Mouse (Mus musculus): ENCODE data around the gene Trim63. TPM values are rescaled to one million over a fixed set of nuclear protein-coding genes. Genes with fewer than 3 reads are reported as not detected.

Gene Trim63
- polyA plus RNA-seq, 1 experiment from 2014 or later, result 0.23 TPM

DNA sequence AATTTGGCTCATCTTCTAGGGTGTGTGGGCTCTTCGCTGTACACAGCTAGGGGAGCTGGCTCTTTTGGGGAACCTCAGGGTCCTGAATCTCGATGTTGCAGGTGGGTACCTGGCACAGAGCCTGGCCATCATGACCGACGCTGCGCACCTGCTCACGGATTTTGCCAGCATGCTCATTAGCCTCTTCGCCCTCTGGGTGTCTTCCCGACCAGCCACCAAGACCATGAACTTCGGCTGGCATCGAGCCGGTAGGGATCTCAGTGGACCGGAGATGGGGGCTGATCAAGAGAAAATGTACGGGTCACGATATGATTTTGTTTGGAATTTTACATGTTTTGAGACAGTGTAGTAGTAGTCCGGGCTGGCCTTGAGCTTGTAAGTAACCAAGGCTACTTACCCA, 30.9 kb downstream of the Trim63 start:
- no peak overlapping the region for H3K4me2 ChIP-seq (replicated peaks)
- no peak overlapping the region for H3K9ac ChIP-seq
- H3K4me1 ChIP-seq (replicated peaks; ENCODE audit: control insufficient read depth, insufficient read depth, low read length), result peaks cover 7% of the 10 kb centered on the region; the same call in 1 of the 2 replicates
- no peak overlapping the region for H3K27ac ChIP-seq
- peaks cover 47% of the 10 kb centered on the region for H3K27me3 ChIP-seq (ENCODE audit: control insufficient read depth, insufficient read depth, low read length)
- H3K36me3 ChIP-seq (replicated peaks; ENCODE audit: control insufficient read depth, insufficient read depth), result no peaks in the 10 kb centered on the region
- H3K4me3 ChIP-seq (replicated peaks; ENCODE audit: low read length), result no peak overlapping the region
- WGBS, result 87% methylated on average over 15 of the region's 15 CpGs
- no peak for ATAC-seq (ENCODE audit: low FRiP score)
- DNase-seq (ENCODE audit: low spot score), result no peak
- no peaks in the 10 kb centered on the region for H3K9me3 ChIP-seq (ENCODE audit: control insufficient read depth, low read length)

DNA sequence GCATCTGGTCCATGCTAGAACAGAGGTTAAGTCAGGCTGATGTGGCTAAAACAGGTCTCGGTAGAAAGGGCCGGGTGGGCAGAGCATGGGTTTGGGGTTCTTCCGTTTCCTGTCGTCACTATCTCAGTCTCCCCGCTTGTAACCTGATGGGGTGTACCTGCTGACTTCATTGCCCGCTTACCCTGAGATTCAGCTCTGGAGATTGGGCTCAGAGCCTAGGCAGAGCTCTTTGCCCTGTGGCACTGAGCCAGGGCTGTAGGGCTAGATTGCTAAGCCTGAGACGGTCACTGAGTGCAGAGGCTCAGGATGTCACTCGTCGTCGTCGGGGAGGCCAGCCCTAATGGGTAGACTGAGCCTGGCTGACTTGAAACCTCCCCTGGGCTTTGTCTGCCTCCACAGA, 33.2 kb downstream of the Trim63 start:
- WGBS, result 73% methylated on average over 11 of the region's 11 CpGs
- H3K9me3 ChIP-seq (ENCODE audit: control insufficient read depth, low read length), result no peaks in the 10 kb centered on the region
- no peaks in the 10 kb centered on the region for H3K36me3 ChIP-seq (replicated peaks; ENCODE audit: control insufficient read depth, insufficient read depth)
- H3K4me2 ChIP-seq (replicated peaks), result no peak overlapping the region
- no peak overlapping the region for H3K4me3 ChIP-seq (replicated peaks; ENCODE audit: low read length)
- peaks cover 29% of the 10 kb centered on the region for H3K27me3 ChIP-seq (ENCODE audit: control insufficient read depth, insufficient read depth, low read length)
- ATAC-seq (ENCODE audit: low FRiP score) (no peak), DNase-seq (ENCODE audit: low spot score) (no peak)
- H3K27ac ChIP-seq, result no peak overlapping the region
- H3K9ac ChIP-seq, result no peak overlapping the region
- peaks cover 5% of the 10 kb centered on the region; the same call in 1 of the 2 replicates for H3K4me1 ChIP-seq (replicated peaks; ENCODE audit: control insufficient read depth, insufficient read depth, low read length)

DNA sequence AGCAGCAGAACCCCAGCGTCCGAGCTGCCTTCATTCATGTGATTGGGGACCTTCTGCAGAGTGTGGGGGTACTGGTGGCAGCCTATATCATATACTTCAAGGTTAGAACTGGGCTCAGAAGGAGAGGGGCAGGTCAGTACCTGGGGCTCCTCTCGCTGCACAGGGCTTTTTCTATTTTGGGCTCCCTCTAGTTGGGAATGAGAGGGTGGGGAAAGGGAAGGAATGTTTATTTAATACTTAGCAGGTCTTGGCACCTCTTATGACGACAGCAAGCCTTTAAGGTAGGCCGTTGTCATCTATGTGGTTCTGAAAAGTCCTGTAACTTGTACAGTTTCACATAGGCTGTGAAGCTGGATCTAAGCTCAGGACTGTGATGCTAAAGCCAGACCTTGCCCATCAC, 33.6 kb downstream of the Trim63 start:
- H3K27ac ChIP-seq, result no peak overlapping the region
- 83% methylated on average over 5 of the region's 5 CpGs for WGBS
- ATAC-seq (ENCODE audit: low FRiP score), result no peak

DNA sequence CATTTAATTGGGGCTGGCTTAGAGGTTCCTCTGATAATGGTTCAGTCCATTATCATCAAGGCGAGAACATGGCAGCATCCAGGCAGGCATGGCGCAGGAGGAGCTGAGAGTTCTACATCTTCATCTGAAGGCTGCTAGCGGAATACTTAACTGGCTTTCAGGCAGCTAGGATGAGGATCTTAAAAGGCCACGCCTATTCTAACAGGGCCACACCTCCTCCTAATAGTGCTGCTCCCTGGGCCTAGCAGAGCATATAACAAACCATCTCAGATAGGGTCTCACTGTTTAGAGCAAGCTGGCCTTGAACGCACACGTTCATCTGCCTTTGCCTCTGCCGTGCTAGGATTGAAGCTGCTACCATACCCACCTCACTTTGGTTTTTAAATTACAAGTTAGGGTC, 34.9 kb downstream of the Trim63 start:
- H3K4me1 ChIP-seq (replicated peaks; ENCODE audit: control insufficient read depth, insufficient read depth, low read length), result no peaks in the 10 kb centered on the region
- WGBS, result 90% methylated on average over 7 of the region's 7 CpGs
- H3K9me3 ChIP-seq (ENCODE audit: control insufficient read depth, low read length), result no peaks in the 10 kb centered on the region
- ATAC-seq (ENCODE audit: low FRiP score) (no peak), DNase-seq (ENCODE audit: low spot score) (no peak)
- H3K4me3 ChIP-seq (replicated peaks; ENCODE audit: low read length), result no peak overlapping the region
- peaks cover 12% of the 10 kb centered on the region for H3K27me3 ChIP-seq (ENCODE audit: control insufficient read depth, insufficient read depth, low read length)
- H3K4me2 ChIP-seq (replicated peaks), result no peak overlapping the region
- no peaks in the 10 kb centered on the region for H3K36me3 ChIP-seq (replicated peaks; ENCODE audit: control insufficient read depth, insufficient read depth)
- no peak overlapping the region for H3K27ac ChIP-seq
- no peak overlapping the region for H3K9ac ChIP-seq

More for the DNA sequence above, 33.6 kb downstream of the Trim63 start:
- Histone ChIP-seq H3K4me1 (replicated peaks; ENCODE audit: control insufficient read depth, insufficient read depth, low read length) (no peaks in the 10 kb centered on the region), H3K4me3 (replicated peaks; ENCODE audit: low read length) (no peak overlapping the region), H3K9me3 (ENCODE audit: control insufficient read depth, low read length) (no peaks in the 10 kb centered on the region), H3K27me3 (ENCODE audit: control insufficient read depth, insufficient read depth, low read length) (peaks cover 25% of the 10 kb centered on the region), H3K36me3 (replicated peaks; ENCODE audit: control insufficient read depth, insufficient read depth) (no peaks in the 10 kb centered on the region), H3K4me2 (replicated peaks) (no peak overlapping the region), H3K9ac (no peak overlapping the region)
- DNase-seq (ENCODE audit: low spot score), result no peak

DNA sequence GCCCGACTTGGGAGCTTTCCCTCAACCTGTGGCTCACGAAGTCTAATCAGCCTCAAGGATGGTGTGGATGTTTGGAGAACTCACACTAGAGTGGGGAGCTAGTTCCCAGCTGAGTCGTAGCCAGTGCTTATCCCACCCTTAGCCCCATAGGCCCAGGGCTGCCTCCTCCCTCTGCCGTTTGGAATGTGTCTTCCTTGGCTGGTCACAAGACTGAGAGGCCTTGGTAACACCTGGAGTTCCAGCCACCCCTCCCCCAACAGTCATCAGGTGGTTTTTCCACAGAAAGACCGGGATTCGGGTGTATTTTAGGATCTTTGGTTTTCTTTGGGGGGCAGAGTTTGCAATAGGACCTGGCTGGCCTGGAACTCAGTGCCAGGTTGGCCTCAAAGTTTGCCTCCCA, 35.7 kb downstream of the Trim63 start:
- Histone ChIP-seq H3K27ac (no peak overlapping the region), H3K36me3 (replicated peaks; ENCODE audit: control insufficient read depth, insufficient read depth) (no peaks in the 10 kb centered on the region), H3K27me3 (ENCODE audit: control insufficient read depth, insufficient read depth, low read length) (0 out of 2 replicates have a peak, but pooled peaks cover 5% of the 10 kb centered on the region), H3K9me3 (ENCODE audit: control insufficient read depth, low read length) (no peaks in the 10 kb centered on the region), H3K9ac (no peak overlapping the region), H3K4me3 (replicated peaks; ENCODE audit: low read length) (no peak overlapping the region), H3K4me2 (replicated peaks) (no peak overlapping the region), H3K4me1 (replicated peaks; ENCODE audit: control insufficient read depth, insufficient read depth, low read length) (no peaks in the 10 kb centered on the region)
- ATAC-seq (ENCODE audit: low FRiP score) (no peak), DNase-seq (ENCODE audit: low spot score) (no peak)
- WGBS, result 92% methylated on average over 6 of the region's 6 CpGs

DNA sequence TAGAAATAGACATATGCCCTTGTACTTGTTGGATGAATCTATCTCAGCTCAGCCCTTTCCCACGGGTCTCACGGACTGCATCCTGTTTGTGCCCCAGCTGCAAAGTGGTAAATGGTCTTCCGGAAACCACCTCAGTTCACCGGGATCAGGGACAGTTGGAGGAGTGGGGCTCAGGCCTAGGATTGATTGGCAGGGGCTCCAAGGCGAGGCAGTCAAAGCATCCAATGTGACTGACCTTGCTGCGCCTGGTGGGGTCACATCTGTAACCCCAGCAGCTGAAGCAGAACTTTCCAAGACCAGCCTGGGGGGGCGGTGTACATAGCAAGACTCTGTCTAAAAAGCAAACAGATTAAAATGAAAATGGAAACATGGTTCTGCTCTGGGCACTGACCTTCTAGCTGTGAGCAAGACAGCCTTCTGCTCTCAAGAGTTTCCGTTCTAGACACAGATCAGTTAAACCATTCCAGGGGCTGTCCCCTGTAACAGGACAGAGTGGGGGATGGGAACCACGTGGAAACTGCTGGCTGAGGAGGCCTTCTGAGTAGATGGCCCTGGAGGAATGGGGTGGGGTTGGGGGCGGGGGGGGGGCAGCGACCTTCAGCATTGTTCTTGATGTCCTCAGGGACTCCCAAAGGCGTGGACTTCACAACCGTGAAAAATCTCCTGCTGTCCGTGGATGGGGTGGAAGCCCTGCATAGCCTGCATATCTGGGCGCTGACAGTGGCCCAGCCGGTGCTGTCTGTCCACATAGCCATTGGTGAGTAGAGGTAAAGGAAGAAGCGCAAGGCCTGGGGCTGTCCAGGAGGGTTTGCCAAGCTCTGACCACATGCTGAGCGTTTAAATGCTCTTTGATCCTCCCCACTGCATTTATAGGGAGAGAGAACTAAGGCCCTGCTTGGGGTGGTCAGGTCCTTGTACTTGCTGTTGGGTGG, 36.7 kb downstream of the Trim63 start:
- H3K27ac ChIP-seq, result no peak overlapping the region
- H3K4me1 ChIP-seq (replicated peaks; ENCODE audit: control insufficient read depth, insufficient read depth, low read length), result no peaks in the 10 kb centered on the region
- H3K9me3 ChIP-seq (ENCODE audit: control insufficient read depth, low read length), result no peaks in the 10 kb centered on the region
- H3K27me3 ChIP-seq (ENCODE audit: control insufficient read depth, insufficient read depth, low read length), result 0 out of 2 replicates have a peak, but pooled peaks cover 4% of the 10 kb centered on the region
- no peaks in the 10 kb centered on the region for H3K36me3 ChIP-seq (replicated peaks; ENCODE audit: control insufficient read depth, insufficient read depth)
- H3K4me3 ChIP-seq (replicated peaks; ENCODE audit: low read length), result no peak overlapping the region
- WGBS, result 43% methylated on average over 18 of the region's 18 CpGs
- no peak overlapping the region for H3K4me2 ChIP-seq (replicated peaks)
- no peak for ATAC-seq (ENCODE audit: low FRiP score)
- no peak overlapping the region for H3K9ac ChIP-seq
- DNase-seq (ENCODE audit: low spot score), result no peak

DNA sequence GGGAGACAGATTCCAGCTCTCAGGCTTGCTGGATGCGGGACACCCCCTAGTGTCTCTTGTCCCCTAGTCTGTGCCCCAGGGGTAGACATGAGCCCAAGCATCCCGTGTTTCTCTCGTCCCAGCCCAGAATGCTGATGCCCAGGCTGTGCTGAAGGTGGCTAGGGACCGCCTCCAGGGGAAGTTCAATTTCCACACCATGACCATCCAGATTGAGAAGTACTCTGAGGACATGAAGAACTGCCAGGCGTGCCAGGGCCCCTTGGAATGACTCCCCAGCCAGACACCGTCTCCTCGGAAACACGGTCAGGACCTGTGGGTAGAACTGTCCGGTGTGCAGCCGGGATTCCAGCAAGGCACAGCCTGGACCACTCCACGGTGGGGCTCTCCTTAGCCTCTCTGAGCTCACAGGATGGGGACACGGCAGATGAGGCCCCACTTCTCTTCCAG, 37.4 kb downstream of the Trim63 start:
- no peak overlapping the region for H3K4me3 ChIP-seq (replicated peaks; ENCODE audit: low read length)
- H3K9me3 ChIP-seq (ENCODE audit: control insufficient read depth, low read length), result no peaks in the 10 kb centered on the region
- no peak overlapping the region for H3K27ac ChIP-seq
- H3K27me3 ChIP-seq (ENCODE audit: control insufficient read depth, insufficient read depth, low read length), result no peaks in the 10 kb centered on the region
- 59% methylated on average over 12 of the region's 12 CpGs for WGBS
- no peak overlapping the region for H3K9ac ChIP-seq
- H3K36me3 ChIP-seq (replicated peaks; ENCODE audit: control insufficient read depth, insufficient read depth), result no peaks in the 10 kb centered on the region
- no peaks in the 10 kb centered on the region for H3K4me1 ChIP-seq (replicated peaks; ENCODE audit: control insufficient read depth, insufficient read depth, low read length)
- H3K4me2 ChIP-seq (replicated peaks), result no peak overlapping the region
- ATAC-seq (ENCODE audit: low FRiP score), result no peak
- no peak for DNase-seq (ENCODE audit: low spot score)

DNA sequence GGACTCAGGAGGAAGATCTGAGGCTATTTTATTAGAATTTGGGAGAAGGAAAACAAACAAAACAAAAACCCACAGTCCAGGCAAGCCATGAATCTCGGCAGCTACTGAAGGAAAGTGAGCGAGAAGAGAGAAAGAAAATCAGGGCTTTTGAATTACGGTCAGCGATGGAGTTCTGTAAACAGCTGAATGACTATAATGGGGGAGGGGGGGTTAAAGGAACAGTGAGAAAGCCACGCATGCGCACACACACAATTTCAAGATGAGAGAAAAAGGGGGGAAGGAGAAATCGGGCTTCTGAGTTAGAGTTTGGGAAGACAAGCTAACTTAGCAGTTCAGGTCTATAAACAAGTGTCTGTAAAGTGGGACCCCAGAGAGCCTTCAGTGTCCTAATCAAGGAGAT, 38.0 kb downstream of the Trim63 start:
- no peak for DNase-seq (ENCODE audit: low spot score)
- WGBS, result 68% methylated on average over 7 of the region's 7 CpGs
- H3K4me3 ChIP-seq (replicated peaks; ENCODE audit: low read length), result no peak overlapping the region
- H3K27ac ChIP-seq, result no peak overlapping the region
- H3K27me3 ChIP-seq (ENCODE audit: control insufficient read depth, insufficient read depth, low read length), result no peaks in the 10 kb centered on the region
- no peaks in the 10 kb centered on the region for H3K36me3 ChIP-seq (replicated peaks; ENCODE audit: control insufficient read depth, insufficient read depth)
- ATAC-seq (ENCODE audit: low FRiP score), result no peak
- H3K9me3 ChIP-seq (ENCODE audit: control insufficient read depth, low read length), result no peaks in the 10 kb centered on the region
- H3K9ac ChIP-seq, result no peak overlapping the region
- H3K4me2 ChIP-seq (replicated peaks), result no peak overlapping the region
- H3K4me1 ChIP-seq (replicated peaks; ENCODE audit: control insufficient read depth, insufficient read depth, low read length), result no peaks in the 10 kb centered on the region

DNA sequence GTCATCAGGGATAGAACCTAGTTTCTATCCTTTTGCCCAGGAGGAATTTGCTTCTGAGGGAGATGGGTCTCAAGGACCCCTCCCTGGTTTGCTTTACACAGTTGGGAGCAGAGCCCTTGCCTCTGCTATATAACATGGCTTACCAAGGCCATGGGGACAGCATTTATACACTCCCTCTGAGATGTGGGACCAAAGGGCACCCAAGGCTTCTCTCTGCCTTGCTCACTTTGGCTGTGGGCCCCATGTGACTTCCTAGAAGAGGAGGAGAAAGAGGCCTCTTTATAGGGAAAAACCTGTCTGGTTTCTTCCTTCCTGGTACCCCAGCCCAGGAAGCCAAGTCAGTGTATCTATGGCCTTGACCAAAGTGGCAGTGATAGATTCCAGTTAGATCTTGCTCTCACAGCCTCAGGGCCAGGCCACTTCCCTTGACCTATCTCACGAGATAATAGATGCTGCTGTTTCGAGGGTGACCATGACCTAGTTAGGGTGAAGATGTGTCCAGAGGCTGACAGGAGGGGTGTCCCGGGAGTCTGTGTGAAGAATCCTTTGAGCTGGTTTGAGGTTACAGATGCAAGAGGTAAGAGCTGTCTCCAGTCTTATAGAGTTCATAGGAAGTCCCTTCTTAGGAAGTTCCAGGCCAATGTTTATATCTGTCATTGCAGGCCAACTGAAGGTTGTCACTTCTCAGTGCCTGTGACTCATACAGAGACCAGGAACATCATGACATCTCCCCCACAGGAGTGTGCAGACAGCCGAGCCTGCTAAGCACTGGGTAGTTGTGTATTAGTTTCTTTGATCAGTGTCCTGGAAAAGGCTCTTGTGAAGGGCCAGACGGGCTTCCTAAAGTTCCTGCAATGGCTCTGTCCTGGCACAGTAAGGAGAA, 38.8 kb downstream of the Trim63 start:
- no peak for DNase-seq (ENCODE audit: low spot score)
- 82% methylated on average over 5 of the region's 5 CpGs for WGBS
- Histone ChIP-seq H3K9me3 (ENCODE audit: control insufficient read depth, low read length) (no peaks in the 10 kb centered on the region), H3K27me3 (ENCODE audit: control insufficient read depth, insufficient read depth, low read length) (no peaks in the 10 kb centered on the region), H3K27ac (no peak overlapping the region), H3K9ac (no peak overlapping the region), H3K4me3 (replicated peaks; ENCODE audit: low read length) (no peak overlapping the region), H3K4me1 (replicated peaks; ENCODE audit: control insufficient read depth, insufficient read depth, low read length) (no peaks in the 10 kb centered on the region), H3K36me3 (replicated peaks; ENCODE audit: control insufficient read depth, insufficient read depth) (no peaks in the 10 kb centered on the region), H3K4me2 (replicated peaks) (no peak overlapping the region)
- no peak for ATAC-seq (ENCODE audit: low FRiP score)
